In genomic region chrX:19084435-19084834, GRCm38 (mm10) we compare ENCODE assay signal across 35 mouse cellular contexts.
"Had no signal": no experiment of that assay in that cellular context is flagged by ENCODE, and none has a peak within 500 bp of the region (broad histone marks: within the 10 kb centered on the region; RNA-seq: fewer than 3 reads in every experiment).

No protein-coding gene starts in this region.

- H3K4me2 ChIP-seq: heart, embryonic 11.5 days; heart, embryonic 12.5 days; heart, embryonic 13.5 days; heart, embryonic 15.5 days; hindbrain, embryonic 12.5 days; hindbrain, embryonic 14.5 days; hindbrain, embryonic 15.5 days; intestine, embryonic 15.5 days; kidney, embryonic 15.5 days had no signal

- H3K27me3 ChIP-seq: heart, embryonic 12.5 days; heart, embryonic 13.5 days; heart, embryonic 15.5 days; hindbrain, embryonic 12.5 days; hindbrain, embryonic 15.5 days; intestine, embryonic 15.5 days; kidney, embryonic 15.5 days had no signal

- H3K27ac ChIP-seq: heart, embryonic 10.5 days; heart, embryonic 13.5 days; heart, embryonic 15.5 days; hindbrain, embryonic 10.5 days; hindbrain, embryonic 12.5 days; hindbrain, embryonic 14.5 days; hindbrain, embryonic 15.5 days; hindbrain, postnatal 0 days; intestine, embryonic 15.5 days; kidney, embryonic 15.5 days; kidney, postnatal 0 days; layer of hippocampus, adult 2 months; left cerebral cortex, adult 2 months had no signal

- H3K4me1 ChIP-seq: heart, embryonic 10.5 days; heart, embryonic 12.5 days; heart, embryonic 13.5 days; heart, embryonic 15.5 days; hindbrain, embryonic 10.5 days; hindbrain, embryonic 12.5 days; hindbrain, embryonic 15.5 days; intestine, embryonic 15.5 days; kidney, embryonic 15.5 days had no signal

- H3K9me3 ChIP-seq: heart, embryonic 10.5 days; heart, embryonic 12.5 days; heart, embryonic 13.5 days; heart, embryonic 15.5 days; hindbrain, embryonic 10.5 days; hindbrain, embryonic 12.5 days; hindbrain, embryonic 15.5 days; intestine, embryonic 15.5 days; kidney, embryonic 15.5 days had no signal

- DNase-seq: heart, postnatal 10 days; heart, postnatal 14 days; heart, postnatal 36 days; heart, postnatal 4 days; kidney, adult 11 months; kidney, adult 18-20 months; kidney, adult 2 months; kidney, adult 8-10 months; kidney, adult 9 months; kidney, postnatal 10 days; kidney, postnatal 14 days; kidney, postnatal 25 days; kidney, postnatal 36 days; kidney, postnatal 4 days; layer of hippocampus, adult 9-11 months; layer of hippocampus, postnatal 36 days had no signal

- H3K4me3 ChIP-seq: heart, embryonic 10.5 days; heart, embryonic 12.5 days; heart, embryonic 13.5 days; heart, embryonic 15.5 days; hindbrain, embryonic 10.5 days; hindbrain, embryonic 12.5 days; hindbrain, embryonic 15.5 days; intestine, embryonic 15.5 days; kidney, embryonic 15.5 days; layer of hippocampus, adult 2 months; left cerebral cortex, adult 2 months had no signal

- H3K36me3 ChIP-seq: heart, embryonic 10.5 days; heart, embryonic 12.5 days; heart, embryonic 13.5 days; heart, embryonic 15.5 days; hindbrain, embryonic 10.5 days; hindbrain, embryonic 12.5 days; hindbrain, embryonic 15.5 days; intestine, embryonic 15.5 days; kidney, embryonic 15.5 days had no signal

- H3K9ac ChIP-seq: heart, embryonic 12.5 days; heart, embryonic 13.5 days; heart, embryonic 15.5 days; hindbrain, embryonic 12.5 days; hindbrain, embryonic 14.5 days; hindbrain, embryonic 15.5 days; intestine, embryonic 15.5 days; kidney, embryonic 15.5 days had no signal

- ATAC-seq: hindbrain, embryonic 16.5 days; hindbrain, postnatal 0 days; inflammation-experienced regulatory T-cells, adult 6 months; intestine, embryonic 15.5 days; intestine, embryonic 16.5 days; intestine, postnatal 0 days had no signal
